Mouse (Mus musculus) MN1 (cell line): Measurements from ENCODE around the gene Plk3.

ENCODE experiments used
- DNase-seq: peaks from one replicate; pipeline ENCODE4 v3.0.0-alpha.2; 2016; ENCODE audit warnings: low spot score

Gene Plk3

DNA sequence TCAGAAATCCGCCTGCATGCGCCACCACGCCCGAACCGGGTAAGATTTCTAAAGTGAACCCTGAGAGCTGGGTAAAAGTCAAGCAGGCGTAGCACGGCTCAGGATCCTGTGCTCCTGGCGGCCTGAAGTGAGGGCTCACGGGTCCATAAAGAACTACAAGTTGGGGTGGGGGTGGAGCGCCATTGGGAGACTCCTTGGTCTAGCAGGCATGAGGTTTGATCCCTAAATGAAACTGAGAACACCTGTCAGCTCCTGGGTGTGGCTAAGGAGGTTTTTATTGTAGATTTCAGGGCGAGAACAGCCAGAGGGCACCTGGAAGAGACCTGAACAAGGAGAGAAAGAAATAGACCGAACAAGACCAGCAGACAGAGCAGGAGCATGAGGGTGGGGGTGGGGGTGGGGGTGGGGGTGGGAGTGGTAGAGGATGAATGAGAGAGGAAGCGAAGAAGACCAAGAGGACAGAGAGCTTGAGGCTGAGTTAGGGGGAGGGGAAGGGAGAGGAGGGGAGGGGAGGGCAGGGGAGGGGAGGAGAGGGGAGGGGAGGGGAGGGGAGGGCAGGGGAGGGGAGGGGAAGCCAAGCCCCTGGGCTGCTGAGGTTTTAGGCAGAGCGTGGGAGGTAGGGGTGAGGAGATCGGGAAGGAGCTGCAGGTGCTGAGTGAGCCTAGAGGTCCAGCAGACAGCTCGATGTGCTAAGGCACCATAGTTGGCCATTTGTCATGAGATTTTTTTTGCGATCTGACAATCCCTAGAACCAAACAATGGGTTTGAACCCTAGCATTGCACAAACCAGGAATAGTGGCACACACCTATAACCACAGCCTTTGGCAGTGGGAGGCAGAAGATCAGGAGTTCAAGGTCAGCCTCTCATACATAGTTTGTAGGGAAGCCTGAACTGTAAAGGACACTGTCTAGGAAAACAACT is 4.8 kb upstream of the Plk3 start:
- DNase-seq = no peak

DNA sequence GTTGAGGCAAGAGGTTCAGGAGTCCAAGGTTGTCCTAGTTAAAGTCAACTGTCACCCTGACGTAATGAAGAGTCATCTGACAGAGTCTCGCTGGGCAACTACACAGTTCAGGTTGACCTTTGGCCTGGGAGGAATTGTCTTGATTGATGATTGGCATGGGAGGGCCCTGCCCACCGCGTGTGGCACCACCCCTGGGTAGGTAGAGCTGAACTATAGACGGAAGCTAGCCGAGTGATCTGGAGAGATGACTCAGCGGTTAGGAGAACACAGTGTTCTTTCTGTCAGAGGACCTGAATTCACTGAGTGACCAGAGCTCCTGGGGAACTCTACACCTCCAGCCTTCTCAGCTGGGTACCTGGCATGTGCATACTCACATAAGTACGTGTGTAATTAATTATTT is 2.3 kb upstream of the Plk3 start:
- peak; percentile 46 for DNase-seq

DNA sequence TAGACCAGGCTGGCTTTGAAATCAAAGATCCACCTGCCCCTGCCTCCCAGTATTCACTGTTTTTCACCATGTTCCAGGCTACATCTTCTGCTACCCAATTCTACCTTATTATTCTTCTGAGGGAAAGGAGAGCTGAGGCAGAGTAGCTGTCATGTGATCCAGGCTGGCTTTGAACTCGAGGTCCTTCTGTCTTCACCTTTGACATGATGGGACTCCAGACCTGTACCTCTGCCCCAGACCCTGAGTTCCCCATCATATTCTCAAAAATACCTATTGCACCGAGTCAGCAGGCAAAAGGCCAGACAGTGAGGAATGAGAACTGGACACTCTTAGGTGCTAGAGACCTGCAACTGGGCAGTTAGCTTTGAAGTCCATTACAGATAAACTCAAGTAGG is 835 bp upstream of the Plk3 start:
- DNase-seq = no peak

DNA sequence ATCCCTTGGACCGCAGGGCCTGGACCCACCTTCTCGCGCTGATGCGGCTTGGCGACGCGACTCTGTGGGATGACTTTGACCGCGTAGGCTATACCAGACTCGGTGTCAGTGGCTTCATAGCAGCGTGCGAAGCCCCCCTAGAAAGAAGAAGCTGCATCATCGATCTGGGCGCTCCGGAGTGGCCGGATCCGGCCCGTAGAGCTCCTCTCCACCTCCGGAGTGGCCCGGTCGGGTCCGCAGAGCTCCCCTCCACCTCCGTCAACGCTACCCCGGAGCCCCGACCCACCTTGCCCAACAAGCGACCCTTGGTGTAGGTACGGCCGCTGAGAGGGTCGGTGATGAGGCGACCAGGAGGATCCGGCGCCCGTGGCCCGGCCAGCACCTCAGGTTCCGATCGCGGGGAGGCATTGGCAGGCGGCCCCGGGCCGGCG is 382 bp downstream of the Plk3 start:
- DNase-seq = peak; percentile 21

DNA sequence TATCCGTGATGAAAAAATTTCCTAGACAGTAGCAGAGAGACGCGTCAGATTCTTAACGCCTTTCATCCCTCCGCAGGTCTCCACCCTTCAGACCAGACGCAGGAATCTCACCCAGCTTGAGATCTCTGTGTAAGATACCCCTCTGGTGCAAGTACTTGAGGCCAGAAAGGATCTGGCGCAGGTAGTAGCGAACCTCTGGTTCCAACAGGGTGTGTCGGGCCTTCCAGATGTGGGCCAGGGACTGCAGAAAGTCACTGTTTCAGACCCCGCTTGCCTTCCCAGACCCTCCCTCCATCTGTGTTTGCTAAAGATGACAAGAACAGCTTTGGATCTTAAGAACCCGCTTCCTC is 994 bp downstream of the Plk3 start:
- peak; percentile 19 for DNase-seq

DNA sequence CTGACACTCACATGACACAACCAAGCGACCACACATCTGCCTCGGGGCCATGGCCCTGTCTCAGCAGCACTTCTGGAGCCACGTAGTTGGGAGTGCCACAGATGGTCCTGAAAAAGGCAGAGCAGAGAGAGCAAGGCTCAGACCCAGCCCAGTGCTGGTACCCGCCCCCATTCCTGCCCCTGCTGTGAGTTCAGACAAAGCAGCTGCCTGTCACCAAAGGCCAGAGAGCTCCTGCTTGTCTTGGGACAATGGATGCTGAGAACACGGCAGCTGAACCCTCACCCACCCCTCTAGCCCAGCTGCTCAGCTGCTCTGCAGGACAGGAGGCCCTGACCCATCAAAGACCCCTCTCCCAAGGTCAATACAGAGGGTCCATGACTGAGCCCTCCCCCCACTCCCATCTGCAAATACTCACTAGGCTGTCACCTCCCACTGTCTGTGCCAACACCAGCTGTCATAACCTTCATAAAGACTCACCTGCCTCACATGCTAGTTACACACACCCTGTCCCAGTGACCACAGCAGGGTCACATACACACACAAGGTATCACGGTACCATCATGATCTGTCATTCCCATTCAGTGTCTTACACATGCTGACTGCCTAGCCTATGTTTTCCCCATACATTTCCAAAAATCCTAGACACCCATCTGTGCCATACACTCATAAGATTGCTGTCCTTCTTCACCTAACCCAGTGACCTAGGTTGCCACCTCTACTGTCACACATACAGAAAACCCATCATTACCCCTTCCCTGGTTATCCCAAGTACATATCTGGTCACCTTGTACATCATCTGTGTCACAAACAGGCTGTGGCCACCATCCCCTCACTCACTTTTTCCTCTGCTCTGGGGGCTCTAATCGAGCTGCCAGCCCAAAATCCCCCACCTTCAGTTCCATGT is 1.6 kb downstream of the Plk3 start:
- peak; percentile 54 for DNase-seq

DNA sequence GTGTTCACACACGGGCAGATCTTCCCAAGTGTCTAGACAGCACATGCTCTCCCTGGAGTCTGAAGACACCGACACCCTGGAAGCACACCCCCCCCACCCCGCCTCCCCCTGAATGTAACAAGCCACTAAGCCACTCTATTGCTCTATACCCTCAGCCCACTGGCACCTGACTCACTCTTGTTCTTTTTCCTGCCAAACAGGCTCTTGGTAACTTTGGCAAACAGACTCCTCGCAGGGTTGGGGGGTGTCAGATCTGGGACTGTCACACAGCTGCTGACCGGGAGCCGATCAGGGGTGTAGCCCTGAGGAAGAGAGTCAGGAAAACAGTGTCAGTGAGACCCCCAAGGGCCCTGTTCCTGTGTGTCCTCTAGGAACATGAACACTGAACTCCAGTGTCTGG is 2.6 kb downstream of the Plk3 start:
- no peak for DNase-seq

DNA sequence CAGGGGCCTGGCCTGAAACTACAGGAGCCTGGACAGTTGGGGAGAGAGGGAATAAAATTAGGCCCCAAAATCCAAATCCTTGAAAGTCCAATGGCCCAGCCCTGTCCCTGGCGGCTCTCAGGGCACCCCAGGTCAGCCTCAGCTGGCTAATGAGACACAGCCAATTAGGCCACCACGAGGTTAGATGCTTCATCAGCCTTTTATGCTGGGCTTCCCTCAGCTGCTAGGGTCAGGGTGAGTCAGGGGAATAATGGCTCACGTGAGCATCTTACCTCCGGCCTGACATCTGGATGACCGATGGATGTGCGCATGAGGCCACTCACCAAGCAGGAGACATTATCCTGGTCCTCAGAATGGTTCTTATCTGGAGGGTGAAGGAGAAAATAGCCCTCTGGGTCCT is 3.0 kb downstream of the Plk3 start:
- DNase-seq = peak; percentile 45

DNA sequence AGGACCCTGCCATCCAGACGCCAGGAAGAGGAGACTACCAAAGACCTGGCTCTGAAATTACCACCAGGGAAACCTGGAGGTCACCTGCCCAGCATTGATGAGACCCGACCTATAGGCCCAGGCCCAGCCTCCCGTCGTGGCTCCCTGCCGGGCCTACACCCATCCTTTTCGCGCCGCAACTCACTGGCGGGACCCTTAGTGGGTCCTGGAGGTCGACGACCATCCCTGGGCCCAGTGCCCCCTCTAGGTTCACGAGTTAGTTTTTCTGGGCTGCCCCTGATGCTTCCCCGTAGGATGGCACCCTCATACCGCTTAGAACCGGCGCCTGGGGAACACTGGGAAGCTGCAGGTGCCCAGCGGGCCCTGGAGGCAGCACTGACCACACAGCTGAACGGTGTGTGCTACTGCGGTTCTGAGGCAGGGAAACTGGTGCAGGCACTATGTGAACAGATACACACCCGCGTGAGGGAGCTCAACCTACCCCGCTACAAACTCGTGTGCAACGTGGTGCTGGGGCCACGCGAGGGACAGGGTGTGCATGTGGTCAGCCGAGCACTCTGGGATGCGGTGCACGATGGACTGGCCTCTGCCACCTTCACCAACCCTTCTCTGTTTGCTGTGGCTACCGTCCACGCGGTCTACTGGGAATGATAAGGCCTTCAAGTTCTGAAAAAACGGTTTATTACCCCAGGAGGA is 5.6 kb downstream of the Plk3 start:
- DNase-seq = no peak

DNA sequence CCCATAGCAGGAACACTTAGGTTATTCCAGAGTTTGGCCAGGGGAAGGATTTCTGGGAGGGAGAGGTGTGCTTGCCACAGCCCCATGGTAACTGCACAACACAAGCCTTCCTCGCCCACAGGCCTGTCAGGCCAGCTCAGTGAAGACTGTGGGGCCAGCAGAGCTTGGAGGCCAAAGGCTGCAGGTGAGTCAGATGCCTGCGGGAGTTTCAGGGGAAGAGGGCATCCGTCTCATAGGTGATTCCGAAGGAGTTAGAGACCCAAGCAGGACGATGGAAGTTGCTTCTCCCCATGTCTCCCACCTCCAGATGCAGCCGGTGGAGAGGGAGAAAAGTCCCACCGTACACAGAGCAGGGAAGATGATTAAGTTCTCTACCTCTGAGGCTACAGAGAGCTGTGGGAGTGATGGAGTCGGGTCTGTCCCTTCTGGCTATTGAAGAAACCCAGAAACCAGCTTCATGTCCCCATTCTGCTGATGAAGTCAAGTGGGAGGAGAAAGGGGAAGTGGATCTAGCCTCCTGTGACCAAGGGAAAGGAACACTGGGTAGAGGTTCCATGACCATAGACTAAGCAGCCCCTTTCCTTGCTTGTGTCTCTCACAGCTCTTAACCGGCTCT is 7.0 kb downstream of the Plk3 start, which contains the start of gene Tctex1d4:
Gene Tctex1d4, plus strand, starts transcription at position 120 of the 616 bp plus-strand sequence.
- DNase-seq = no peak

DNA sequence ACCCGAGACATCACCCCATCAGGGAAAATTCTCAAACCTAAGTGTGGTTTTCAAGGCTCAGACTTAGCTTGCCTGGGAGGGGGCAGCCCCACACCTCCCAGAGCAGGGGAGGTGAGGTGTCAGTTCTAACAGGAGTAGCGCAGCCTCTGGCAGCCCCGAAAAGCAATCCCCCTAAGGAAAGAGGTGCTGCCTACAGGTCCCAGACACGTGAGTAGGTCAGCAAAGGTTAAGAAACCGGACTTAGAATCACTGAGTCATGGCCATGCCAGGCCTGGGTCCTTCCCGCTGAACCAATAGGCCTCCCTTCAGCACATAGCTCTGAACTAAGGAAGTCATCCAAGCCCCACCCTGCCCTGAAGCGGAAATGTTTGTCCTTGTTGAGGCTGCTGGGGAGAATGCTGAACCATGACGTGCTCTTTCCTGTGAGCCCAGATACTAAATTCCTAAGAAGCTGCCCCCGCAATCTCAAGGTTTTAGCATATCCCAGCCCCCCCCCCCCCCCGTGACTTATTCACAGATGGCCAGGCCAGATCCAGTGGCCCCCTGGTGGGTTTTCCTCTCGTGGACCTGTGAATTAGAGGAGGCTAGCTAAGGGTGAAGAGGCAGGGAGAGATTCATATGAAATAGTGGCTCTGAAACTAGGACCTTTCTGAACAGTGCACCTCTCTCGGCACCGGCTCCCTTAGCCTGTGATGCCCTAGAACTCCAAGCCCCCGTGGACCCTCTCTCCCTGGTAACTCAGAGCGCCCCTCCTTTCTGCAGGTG is 7.7 kb downstream of the Plk3 start:
- peak; percentile 75 for DNase-seq

DNA sequence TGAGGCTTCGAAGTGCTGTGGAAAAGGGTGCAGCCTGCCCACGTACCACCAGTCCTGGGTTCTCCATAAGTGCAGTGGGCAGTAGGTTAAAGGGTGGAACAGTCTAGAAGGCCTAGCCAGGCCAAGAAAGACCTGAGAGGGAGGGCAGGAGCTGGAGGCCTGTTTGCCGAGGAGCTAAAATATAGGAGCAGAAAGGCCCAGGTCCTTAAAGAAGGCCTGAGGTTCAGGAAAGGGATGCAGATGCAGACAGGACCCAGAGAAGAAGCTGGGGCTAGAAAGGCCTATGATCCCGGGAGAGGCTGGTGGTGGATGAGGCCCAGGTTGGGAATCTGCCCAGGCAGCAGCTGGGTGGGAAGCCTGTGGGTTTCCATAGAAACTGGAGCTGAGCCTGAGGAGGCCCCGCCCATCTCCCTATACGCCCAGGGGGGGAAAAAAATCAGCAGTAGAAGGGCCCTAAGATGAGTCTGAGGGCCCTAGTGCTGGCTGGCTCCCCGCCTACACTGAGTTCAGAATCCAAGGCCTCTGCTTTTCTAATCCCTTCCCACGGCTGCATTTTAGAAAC is 8.3 kb downstream of the Plk3 start, which contains the start of gene Btbd19:
Gene Btbd19, minus strand, starts transcription at position 378 of the 562 bp plus-strand sequence.
- peak; percentile 73 for DNase-seq

DNA sequence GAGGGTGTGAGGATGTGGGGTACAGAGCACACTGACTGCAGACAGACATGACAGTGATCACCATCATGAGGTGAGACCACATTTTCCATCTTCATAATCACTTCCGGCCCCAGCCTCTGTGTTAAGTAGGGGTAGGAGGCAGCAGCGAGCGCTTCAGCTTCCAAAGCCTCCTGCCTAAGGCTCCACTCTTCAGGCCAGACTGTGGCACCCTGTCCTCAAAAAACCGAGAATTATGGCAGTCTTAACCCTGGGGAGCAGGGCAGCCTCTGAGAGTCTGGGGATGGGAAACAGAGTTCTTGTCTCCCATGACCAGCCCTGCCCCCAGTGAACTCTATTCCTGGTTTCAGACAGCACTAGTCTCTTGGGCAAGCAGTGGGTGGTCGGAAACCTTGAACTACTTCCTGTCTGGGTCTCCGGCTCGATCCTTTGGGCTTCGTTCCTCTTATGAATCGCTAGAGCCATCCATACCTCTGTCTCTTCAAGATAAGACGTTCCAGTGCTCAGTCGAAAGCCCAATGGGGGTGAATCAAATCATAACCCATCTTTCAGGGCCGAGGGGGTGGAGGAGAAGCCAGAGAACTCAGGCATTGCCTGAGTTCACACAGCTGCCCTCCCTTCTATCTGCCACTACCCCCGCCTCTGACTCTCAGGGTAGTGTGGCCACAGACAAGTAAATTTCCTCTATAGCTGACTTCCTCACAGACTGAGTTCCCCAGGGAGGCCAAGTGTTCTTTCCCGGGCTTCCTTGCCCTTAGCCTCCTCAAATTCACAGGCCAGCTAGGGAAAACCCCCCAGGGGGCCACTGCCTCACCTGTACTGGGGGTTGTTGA is 9.0 kb downstream of the Plk3 start:
- no peak for DNase-seq

DNA sequence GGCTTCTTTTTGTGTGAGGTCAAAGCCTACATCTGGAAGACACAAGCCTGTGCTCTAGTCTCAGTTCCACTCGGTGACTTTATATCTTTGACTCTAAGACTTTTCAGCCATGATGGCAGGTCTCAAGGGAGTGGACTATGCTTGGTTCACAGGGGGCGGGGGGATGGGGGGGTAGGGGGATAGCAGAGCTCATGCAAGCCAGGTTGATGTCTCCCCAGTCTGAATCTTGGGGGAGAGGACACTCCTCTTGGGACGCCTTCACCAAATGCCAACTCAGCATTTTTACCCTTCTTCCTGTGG is 9.6 kb downstream of the Plk3 start:
- no peak for DNase-seq

DNA sequence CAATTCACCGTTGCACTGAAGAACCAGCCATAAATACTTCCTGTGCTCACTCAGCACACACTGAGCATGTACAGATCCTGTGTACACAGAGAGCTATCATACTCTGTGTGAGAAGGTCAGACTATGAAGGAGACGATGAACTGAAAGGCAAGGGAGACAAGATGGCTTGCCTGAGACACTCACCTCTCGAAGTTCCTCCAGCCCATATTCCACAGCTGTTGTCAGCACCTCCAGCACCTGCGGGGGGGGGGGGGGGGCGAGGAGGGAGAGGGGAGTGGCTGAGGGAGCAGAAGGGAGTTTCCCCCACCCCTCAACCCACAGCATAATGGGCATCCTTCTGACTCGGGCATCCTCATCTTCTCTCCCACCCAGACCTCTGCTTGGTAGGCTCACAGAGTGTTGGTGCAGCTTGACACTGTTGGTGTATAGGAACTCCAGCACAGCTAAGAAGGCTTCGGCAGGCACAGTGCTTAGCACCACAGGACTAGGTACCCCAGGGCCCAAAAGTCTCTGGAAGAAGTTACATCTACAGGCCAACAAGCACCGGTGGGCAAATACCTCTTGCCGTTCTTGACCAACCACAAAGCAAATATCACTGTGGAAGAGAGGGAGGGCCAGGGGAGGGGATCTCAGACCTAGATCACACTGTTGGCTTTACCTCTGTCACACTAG is 10.1 kb downstream of the Plk3 start:
- DNase-seq = no peak

DNA sequence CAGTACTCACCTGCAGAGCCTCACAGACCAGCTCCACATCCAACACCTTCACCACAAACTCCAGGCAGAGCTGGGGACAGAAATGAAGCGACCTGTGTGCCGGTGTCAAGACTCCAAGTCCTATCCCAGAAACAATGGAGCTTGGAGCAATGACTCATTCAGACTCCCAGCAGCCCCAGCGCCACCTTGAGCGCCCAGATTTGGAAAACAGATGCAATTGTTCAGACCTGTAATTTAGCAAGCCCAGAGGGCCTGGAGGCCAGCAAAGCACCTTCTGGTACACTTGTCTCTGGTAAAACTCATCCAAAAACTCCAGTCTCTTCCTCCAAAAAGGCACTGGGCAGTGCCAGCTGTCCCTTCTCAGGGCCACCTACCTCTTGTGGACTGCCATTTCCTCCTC is 11.6 kb downstream of the Plk3 start:
- DNase-seq = peak; percentile 59

DNA sequence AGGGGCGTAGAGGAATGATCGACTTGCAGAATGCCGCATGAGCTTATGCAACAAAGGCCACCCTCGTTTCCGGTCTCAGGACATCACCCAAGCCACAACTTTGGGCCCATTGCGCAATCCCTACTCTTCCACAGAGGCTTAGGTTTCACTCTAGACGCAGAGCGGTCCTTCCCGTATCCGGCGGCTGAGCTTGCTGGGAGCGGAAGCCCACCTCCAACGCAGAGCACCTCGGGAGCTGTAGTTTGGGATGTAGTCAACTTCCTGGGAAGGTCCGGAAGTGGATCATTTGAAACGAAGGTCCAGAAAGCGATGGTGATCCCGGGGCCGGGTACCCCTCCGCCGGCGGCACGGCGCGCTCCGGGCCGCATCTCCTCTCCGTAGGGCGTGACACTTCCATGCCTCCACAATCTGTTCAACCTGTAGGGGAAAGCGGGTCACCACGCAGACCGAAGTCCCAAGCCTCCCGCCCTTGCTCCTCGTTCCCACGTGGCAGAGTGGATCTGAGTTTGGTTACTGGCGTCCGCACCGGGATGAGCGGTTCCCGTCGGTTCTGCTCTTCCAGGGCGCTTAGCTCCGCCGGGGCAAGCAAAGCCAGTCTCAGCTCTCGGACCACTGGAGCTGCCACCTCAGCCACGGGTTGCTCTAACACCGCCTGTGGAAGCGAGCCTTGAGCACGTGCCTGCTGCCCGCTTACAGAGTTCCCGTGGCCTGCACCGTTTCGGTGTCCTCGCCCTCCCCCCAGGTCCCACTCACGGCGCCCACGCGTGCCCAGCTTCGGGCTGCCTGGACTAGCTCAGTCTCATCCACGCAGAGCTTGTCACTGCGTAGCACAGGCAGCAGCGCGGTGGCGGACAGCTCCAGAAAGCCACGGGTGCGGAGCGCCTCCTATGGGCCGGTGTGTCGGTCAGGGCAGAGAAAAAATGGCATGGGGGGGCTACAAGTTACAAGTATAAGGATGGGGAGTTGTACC is 13.0 kb downstream of the Plk3 start:
- peak; percentile 92 for DNase-seq

DNA sequence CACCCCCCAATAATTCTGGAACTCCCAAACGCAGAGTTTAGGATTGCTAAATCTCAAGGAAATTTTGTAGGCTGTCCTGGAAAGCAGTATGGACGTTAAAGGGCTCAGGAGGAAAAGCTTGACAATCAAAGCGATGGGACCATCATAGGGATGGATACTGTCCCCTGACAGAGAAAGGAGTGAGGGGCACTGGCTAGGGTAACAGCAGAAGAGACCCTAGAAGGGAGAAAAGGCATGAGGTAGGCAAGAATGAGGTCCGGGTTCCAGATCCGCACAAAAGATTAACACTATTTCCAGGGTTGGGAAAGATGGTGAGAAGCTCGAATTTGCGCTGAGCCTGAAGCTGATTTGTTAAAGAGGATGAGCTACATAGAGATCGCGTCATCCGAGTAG is 13.7 kb downstream of the Plk3 start:
- DNase-seq = no peak
